Mouse (Mus musculus): Measurements from ENCODE around the gene Olfr821. TPM values are rescaled to one million over a fixed set of nuclear protein-coding genes. Genes with fewer than 3 reads are reported as not detected.

Olfr821 gene
- not detected in 2 replicates for polyA plus RNA-seq (2015; fragmentation: Nextera tagmentation; extraction: Ambion mirVana)

GRCm38 (mm10) chr10:130030048-130030447 is at the start of gene Olfr821:
Gene Olfr821 (plus strand): TSS chr10:130030348.

GRCm38 (mm10) chr10:129984962-129985361 is 45.2 kb upstream of the Olfr821 start, which contains the start of gene Gm10310:
Gene Gm10310 (minus strand): TSS chr10:129985062.

GRCm38 (mm10) chr10:130012321-130012720 is 17.8 kb upstream of the Olfr821 start, which contains the start of gene Olfr820:
Gene Olfr820 (plus strand): TSS chr10:130012621.

GRCm38 (mm10) chr10:130070910-130071309 is 40.8 kb downstream of the Olfr821 start, which contains the start of gene Olfr822:
Gene Olfr822 (plus strand): TSS chr10:130071210.

Other genes starting within 250 kb of the Olfr821 start
- not detected in 2 replicates for gene Olfr810, start 235.4 kb upstream of the Olfr821 start, polyA plus RNA-seq (2015; fragmentation: Nextera tagmentation; extraction: Ambion mirVana)
- not detected in 2 replicates for gene Olfr811, start 226.0 kb upstream of the Olfr821 start, polyA plus RNA-seq (2015; fragmentation: Nextera tagmentation; extraction: Ambion mirVana)
- not detected in 2 replicates for gene Olfr812, start 184.3 kb upstream of the Olfr821 start, polyA plus RNA-seq (2015; fragmentation: Nextera tagmentation; extraction: Ambion mirVana)
- not detected in 2 replicates for gene Olfr813, start 175.0 kb upstream of the Olfr821 start, polyA plus RNA-seq (2015; fragmentation: Nextera tagmentation; extraction: Ambion mirVana)
- not detected in 2 replicates for gene Olfr814, start 150.5 kb upstream of the Olfr821 start, polyA plus RNA-seq (2015; fragmentation: Nextera tagmentation; extraction: Ambion mirVana)
- gene Olfr815, start 124.5 kb upstream of the Olfr821 start, polyA plus RNA-seq (2015; fragmentation: Nextera tagmentation; extraction: Ambion mirVana) = not detected in 2 replicates
- gene Olfr816, start 114.8 kb upstream of the Olfr821 start, polyA plus RNA-seq (2015; fragmentation: Nextera tagmentation; extraction: Ambion mirVana) = not detected in 2 replicates
- not detected in 2 replicates for gene Olfr818, start 81.2 kb upstream of the Olfr821 start, polyA plus RNA-seq (2015; fragmentation: Nextera tagmentation; extraction: Ambion mirVana)
- gene Olfr819, start 63.1 kb upstream of the Olfr821 start, polyA plus RNA-seq (2015; fragmentation: Nextera tagmentation; extraction: Ambion mirVana) = not detected in 2 replicates
- not detected in 2 replicates for gene Olfr247, start 54.2 kb upstream of the Olfr821 start, polyA plus RNA-seq (2015; fragmentation: Nextera tagmentation; extraction: Ambion mirVana)
- not detected in 2 replicates for gene Gm10310, start 45.3 kb upstream of the Olfr821 start, polyA plus RNA-seq (2015; fragmentation: Nextera tagmentation; extraction: Ambion mirVana)
- not detected in 2 replicates for gene Olfr820, start 17.7 kb upstream of the Olfr821 start, polyA plus RNA-seq (2015; fragmentation: Nextera tagmentation; extraction: Ambion mirVana)
- gene Olfr822, start 40.9 kb downstream of the Olfr821 start, polyA plus RNA-seq (2015; fragmentation: Nextera tagmentation; extraction: Ambion mirVana) = not detected in 2 replicates
- not detected in 2 replicates for gene Olfr823, start 85.0 kb downstream of the Olfr821 start, polyA plus RNA-seq (2015; fragmentation: Nextera tagmentation; extraction: Ambion mirVana)
- gene Olfr824, start 99.7 kb downstream of the Olfr821 start, polyA plus RNA-seq (2015; fragmentation: Nextera tagmentation; extraction: Ambion mirVana) = not detected in 2 replicates
- not detected in 2 replicates for gene Olfr825, start 136.4 kb downstream of the Olfr821 start, polyA plus RNA-seq (2015; fragmentation: Nextera tagmentation; extraction: Ambion mirVana)
- gene Olfr826, start 153.8 kb downstream of the Olfr821 start, polyA plus RNA-seq (2015; fragmentation: Nextera tagmentation; extraction: Ambion mirVana) = not detected in 2 replicates
- not detected in 2 replicates for gene Olfr827, start 184.1 kb downstream of the Olfr821 start, polyA plus RNA-seq (2015; fragmentation: Nextera tagmentation; extraction: Ambion mirVana)
- 0.12 and 0.22 TPM in 2 replicates for gene Neurod4, start 249.9 kb downstream of the Olfr821 start, polyA plus RNA-seq (2015; fragmentation: Nextera tagmentation; extraction: Ambion mirVana)

Measured in neural tube, postnatal 0 days (tissue).